Mouse (Mus musculus) G1E (cell line): ENCODE measurements around the gene Lyz1. TPM values are rescaled to one million over a fixed set of nuclear protein-coding genes. Genes with fewer than 3 reads are reported as not detected.
A peak's percentile ranks its signal among the peaks of the same experiment; 100 is the strongest.

Experiments
- ATAC-seq: 2 replicates; pipeline ENCODE4 v1.8.0; 2016; ENCODE audit warnings: mild to moderate bottlenecking; ENCODE audit not compliant: insufficient number of reproducible peaks, poor library complexity, low FRiP score, severe bottlenecking; ENCODE audit errors: extremely low read depth
- DNase-seq: peaks from one replicate; pipeline ENCODE4 v3.0.0; 2012; ENCODE audit warnings: low spot score
- H3K27me3 ChIP-seq: 2 replicates; pipeline ENCODE4 v1.6.1; 2012; ENCODE audit warnings: mild to moderate bottlenecking, low read length, inconsistent platforms; ENCODE audit not compliant: insufficient read depth
- H3K36me3 ChIP-seq: replicated peaks from 2 replicates; pipeline ENCODE3; 2012; ENCODE audit warnings: mild to moderate bottlenecking, inconsistent platforms
- H3K4me1 ChIP-seq: 2 replicates; pipeline ENCODE4 v1.6.1; 2012; ENCODE audit warnings: low read depth, low read length, inconsistent platforms, mixed read lengths; ENCODE audit not compliant: insufficient read depth
- H3K4me3 ChIP-seq: 2 replicates; pipeline ENCODE4 v1.5.1; 2012; ENCODE audit warnings: low read depth, mild to moderate bottlenecking, inconsistent platforms, low read length, moderate library complexity, mixed read lengths
- H3K9me3 ChIP-seq: replicated peaks from 2 replicates; pipeline ENCODE4 v1.6.1; 2012; ENCODE audit warnings: inconsistent platforms
- CTCF ChIP-seq: IDR thresholded peaks from 2 replicates; pipeline ENCODE4 v1.5.1; 2012; ENCODE audit warnings: low read depth, low read length, inconsistent platforms, mixed read lengths
- GATA1 ChIP-seq: IDR thresholded peaks from 2 replicates; pipeline ENCODE4 v1.6.1; 2012; ENCODE audit warnings: borderline replicate concordance, low read length, inconsistent platforms, mixed read lengths
- GATA2 ChIP-seq: IDR thresholded peaks from 2 replicates; pipeline ENCODE4 v1.6.1; 2012; ENCODE audit warnings: low read depth, low read length, inconsistent platforms, borderline replicate concordance
- POLR2AphosphoS5 ChIP-seq: IDR thresholded peaks from 2 replicates; pipeline ENCODE4 v1.6.1; 2012; ENCODE audit warnings: low read depth, low read length, inconsistent platforms; ENCODE audit not compliant: insufficient replicate concordance
- TAL1 ChIP-seq: conservative IDR thresholded peaks from 2 replicates; pipeline ENCODE4 v1.6.1; 2012; ENCODE audit warnings: low read depth, low read length, inconsistent platforms, mixed read lengths
- polyA plus RNA-seq: library from polyadenylated mRNA; stranded (reverse); fragments of >175 nt; gene quantifications from 2 replicates; pipeline ENCODE4 v1.2.3, GENCODE M21; 2012
- total RNA-seq, 2 experiments: library from RNA; stranded (forward) in 1 of 2; stranded (reverse) in 1 of 2; fragments of 200-1000 nt in 1 of 2; fragments of >200 nt in 1 of 2; fragmentation: Nextera tagmentation in 1 of 2; gene quantifications; 2 replicates each; pipeline ENCODE4 v1.2.3; 2014 to 2017

The Lyz1 gene
- total and polyA plus RNA-seq, 3 experiments = 0.11 TPM; not detected in 2

DNA sequence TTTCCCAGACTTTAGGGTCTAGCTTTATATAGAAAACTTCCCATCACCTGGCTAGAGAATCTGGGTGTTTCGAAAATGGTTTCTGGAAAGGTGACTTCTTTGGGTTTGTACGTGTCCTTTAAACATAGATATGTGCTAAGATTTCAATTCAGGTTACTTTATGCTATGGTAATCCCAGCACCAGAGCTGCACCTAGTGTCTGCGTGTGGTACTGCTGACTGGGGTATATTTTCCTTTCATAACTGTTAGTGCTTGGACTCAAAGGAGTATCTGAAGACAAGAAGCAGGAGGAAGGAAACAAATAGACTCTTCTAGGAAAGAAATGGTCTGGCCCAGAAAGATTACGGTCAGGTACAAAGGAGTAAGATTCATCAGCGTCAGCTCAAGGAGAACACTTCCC is 37.9 kb upstream of the Lyz1 start:
- no peaks in the 10 kb centered on the region for H3K36me3 ChIP-seq
- peaks cover 4% of the 10 kb centered on the region; the same call in 1 of the 2 replicates for H3K4me1 ChIP-seq
- no peaks in the 10 kb centered on the region for H3K9me3 ChIP-seq
- H3K4me3 ChIP-seq = no peak overlapping the region
- DNase-seq (no peak), ATAC-seq (peak; percentile 59; the same call in 1 of the 2 replicates)
- H3K27me3 ChIP-seq = no peaks in the 10 kb centered on the region
- TF ChIP-seq CTCF (0 out of 2 replicates have a peak, but pooled peaks have one; percentile 7), POLR2AphosphoS5 (no peak)

DNA sequence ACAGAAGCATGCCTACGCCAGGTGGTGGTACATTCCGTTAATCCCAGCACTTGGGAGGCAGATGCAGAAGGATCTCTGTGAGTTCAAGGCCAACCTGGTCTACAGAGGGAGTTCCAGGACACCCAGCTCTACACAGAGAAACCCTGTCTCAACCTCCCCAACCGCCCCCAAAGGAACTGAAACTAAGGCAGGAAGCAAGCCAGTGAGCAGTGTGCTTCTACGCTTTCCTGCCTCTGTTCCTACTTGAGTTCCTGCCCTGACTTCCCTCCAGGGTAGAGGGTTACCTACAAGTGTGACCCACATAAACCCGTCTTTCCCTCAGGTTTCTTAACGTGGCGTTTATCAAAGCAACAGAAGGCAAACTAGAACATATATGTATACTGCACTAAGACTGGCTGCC is 31.1 kb upstream of the Lyz1 start:
- peaks cover 5% of the 10 kb centered on the region; the same call in 1 of the 2 replicates for H3K27me3 ChIP-seq
- ATAC-seq = no peak
- H3K4me1 ChIP-seq = no peaks in the 10 kb centered on the region; the same call in 1 of the 2 replicates
- DNase-seq = no peak
- no peaks in the 10 kb centered on the region for H3K9me3 ChIP-seq
- no peak for TF ChIP-seq GATA2
- TF ChIP-seq GATA1 = no peak
- TF ChIP-seq CTCF = no peak
- TF ChIP-seq TAL1 = no peak
- no peak for TF ChIP-seq POLR2AphosphoS5
- no peaks in the 10 kb centered on the region for H3K36me3 ChIP-seq
- H3K4me3 ChIP-seq = no peak overlapping the region

DNA sequence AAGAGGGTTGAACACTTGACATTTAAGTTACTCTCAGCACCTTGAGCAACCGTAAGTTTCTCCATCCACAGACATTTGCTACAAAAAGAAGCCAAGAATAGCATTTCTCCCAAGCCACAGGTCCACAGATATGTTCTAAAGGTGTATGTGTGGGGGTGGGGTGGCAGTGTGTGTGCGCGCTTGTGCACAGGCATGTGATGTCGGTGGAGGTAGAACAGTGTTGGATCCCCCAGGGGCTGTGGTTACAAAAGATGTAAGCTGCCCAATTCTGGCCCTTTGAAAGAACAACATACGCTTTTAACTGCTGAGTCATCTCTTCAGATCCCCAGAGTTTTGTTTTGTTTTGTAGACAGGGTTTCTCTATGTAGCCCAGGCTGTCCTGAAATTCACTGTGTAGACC is 30.0 kb upstream of the Lyz1 start:
- no peak for ATAC-seq
- H3K27me3 ChIP-seq = peaks cover 9% of the 10 kb centered on the region
- TF ChIP-seq CTCF = no peak
- TF ChIP-seq GATA2 = no peak
- no peak for TF ChIP-seq TAL1
- no peak for TF ChIP-seq POLR2AphosphoS5
- TF ChIP-seq GATA1 = no peak
- H3K4me1 ChIP-seq = no peaks in the 10 kb centered on the region; the same call in 1 of the 2 replicates
- no peak for DNase-seq
- H3K9me3 ChIP-seq = no peaks in the 10 kb centered on the region
- no peaks in the 10 kb centered on the region for H3K36me3 ChIP-seq
- H3K4me3 ChIP-seq = no peak overlapping the region

DNA sequence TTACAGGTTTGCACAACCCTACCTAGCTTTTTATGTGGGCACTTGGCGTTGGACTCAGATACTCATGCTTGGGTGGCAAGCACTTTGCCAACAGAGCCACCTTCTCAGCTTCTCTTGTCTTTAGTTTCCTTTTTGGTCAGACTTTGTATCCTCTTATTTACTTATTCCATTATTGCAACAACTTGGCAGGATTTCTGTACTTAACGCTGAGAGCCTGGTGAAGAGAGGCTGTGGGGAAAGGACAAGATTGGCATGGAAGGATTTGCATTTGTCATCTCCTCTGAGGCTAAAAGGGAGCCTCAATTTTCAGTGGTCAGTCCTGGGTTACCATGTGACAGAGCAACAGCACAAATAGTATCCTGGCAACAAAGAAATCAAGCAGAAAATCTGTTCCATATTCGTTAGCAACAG is 27.9 kb upstream of the Lyz1 start:
- Histone ChIP-seq H3K27me3 (peaks cover 22% of the 10 kb centered on the region), H3K36me3 (no peaks in the 10 kb centered on the region), H3K9me3 (no peaks in the 10 kb centered on the region), H3K4me1 (no peaks in the 10 kb centered on the region; the same call in none of the 2 replicates), H3K4me3 (no peak overlapping the region)
- DNase-seq (no peak), ATAC-seq (no peak)
- TF ChIP-seq CTCF = no peak
- no peak for TF ChIP-seq POLR2AphosphoS5
- TF ChIP-seq TAL1 = no peak
- no peak for TF ChIP-seq GATA1
- TF ChIP-seq GATA2 = no peak

DNA sequence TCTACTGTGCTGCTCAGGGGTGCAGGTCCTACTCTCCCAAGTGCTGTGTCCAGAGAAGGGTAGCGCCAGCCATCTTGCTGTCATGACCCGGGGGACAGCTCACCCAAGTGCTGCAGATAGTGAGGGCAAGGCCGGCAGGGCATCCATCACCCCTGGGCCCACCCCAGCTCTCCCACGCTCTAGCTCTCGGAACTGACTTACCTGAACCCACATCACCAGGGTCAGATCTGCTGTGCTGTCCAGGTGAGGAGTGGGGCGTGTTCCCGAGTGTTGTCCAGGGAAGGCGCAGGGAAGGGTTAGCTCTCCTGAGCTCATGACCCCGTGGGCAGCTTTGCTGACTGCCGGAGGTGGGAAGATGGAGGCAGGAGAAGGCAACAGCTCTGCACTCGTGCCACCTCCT is 23.7 kb upstream of the Lyz1 start:
- no peak for TF ChIP-seq GATA2
- TF ChIP-seq POLR2AphosphoS5 = no peak
- TF ChIP-seq GATA1 = no peak
- TF ChIP-seq TAL1 = no peak
- TF ChIP-seq CTCF = no peak
- no peaks in the 10 kb centered on the region for H3K36me3 ChIP-seq
- H3K9me3 ChIP-seq = no peaks in the 10 kb centered on the region
- no peak for ATAC-seq
- DNase-seq = no peak
- H3K4me1 ChIP-seq = no peaks in the 10 kb centered on the region; the same call in 1 of the 2 replicates
- H3K4me3 ChIP-seq = no peak overlapping the region
- peaks cover 19% of the 10 kb centered on the region for H3K27me3 ChIP-seq

DNA sequence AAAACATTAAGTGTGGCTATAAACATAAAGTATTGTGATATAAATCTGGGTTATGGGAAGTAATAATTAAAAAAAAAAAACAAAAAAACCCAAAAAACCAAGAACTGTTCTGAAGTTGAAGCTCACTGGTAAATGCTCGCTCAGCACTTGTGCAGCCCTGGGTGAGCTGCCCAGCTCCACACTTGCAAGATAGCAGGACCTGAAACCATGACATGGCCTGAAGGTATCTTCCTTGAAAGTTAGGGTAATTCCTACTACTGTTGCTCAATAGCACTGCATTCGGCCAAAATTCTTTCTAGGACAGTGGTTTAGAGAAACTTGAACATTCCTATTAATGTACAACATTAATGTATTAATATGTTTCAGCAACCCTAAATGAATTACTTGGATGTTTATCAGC is 20.5 kb upstream of the Lyz1 start:
- Histone ChIP-seq H3K4me3 (no peak overlapping the region), H3K36me3 (no peaks in the 10 kb centered on the region), H3K27me3 (peaks cover 16% of the 10 kb centered on the region), H3K9me3 (no peaks in the 10 kb centered on the region), H3K4me1 (no peaks in the 10 kb centered on the region; the same call in 1 of the 2 replicates)
- TF ChIP-seq POLR2AphosphoS5 = no peak
- no peak for TF ChIP-seq GATA2
- TF ChIP-seq GATA1 = no peak
- TF ChIP-seq CTCF = no peak
- TF ChIP-seq TAL1 = no peak
- no peak for DNase-seq
- no peak for ATAC-seq
